Mouse (Mus musculus) heart, adult 18-20 months (tissue): ENCODE data around the gene Dgki. TPM values are rescaled to one million over a fixed set of nuclear protein-coding genes. Genes with fewer than 3 reads are reported as not detected.

Source experiments
- DNase-seq, 2 experiments: peaks; one replicate each; pipeline ENCODE4 v3.0.0; 2021 to 2022; ENCODE audit warnings: mixed read lengths in 1 of 2
- total RNA-seq, 2 experiments: library from RNA; stranded (reverse); gene quantifications; 2 replicates each; pipeline ENCODE4 v1.2.3; 2021

Dgki gene
- total RNA-seq, 2 experiments from 2014 or later = 0.17 to 0.64 TPM

- DNase-seq = no peak
Measured at GRCm38 (mm10) chr6:37057957-37058356, 242.0 kb downstream of the Dgki start.

GRCm38 (mm10) chr6:37057536-37057935 lies 242.4 kb downstream of the Dgki start:
- no peak for DNase-seq

- no peak for DNase-seq
Measured at GRCm38 (mm10) chr6:37055634-37056033, 244.3 kb downstream of the Dgki start.

GRCm38 (mm10) chr6:37055128-37055527 lies 244.9 kb downstream of the Dgki start:
- DNase-seq = no peak

- DNase-seq = peak; percentile 23 to 56
Measured at GRCm38 (mm10) chr6:37054435-37055020, 245.5 kb downstream of the Dgki start.

- no peak for DNase-seq
Measured at GRCm38 (mm10) chr6:37053411-37053810, 246.6 kb downstream of the Dgki start.

GRCm38 (mm10) chr6:37051652-37052051 lies 248.3 kb downstream of the Dgki start:
- no peak for DNase-seq

GRCm38 (mm10) chr6:37051150-37051549 lies 248.8 kb downstream of the Dgki start:
- no peak for DNase-seq

- no peak for DNase-seq
Measured at GRCm38 (mm10) chr6:37047611-37048129, 252.3 kb downstream of the Dgki start.

GRCm38 (mm10) chr6:37046152-37046788 lies 253.7 kb downstream of the Dgki start:
- DNase-seq = peak; percentile 47 to 80

- no peak for DNase-seq
Measured at GRCm38 (mm10) chr6:37044796-37045195, 255.2 kb downstream of the Dgki start.

- DNase-seq = no peak
Measured at GRCm38 (mm10) chr6:37038444-37038843, 261.5 kb downstream of the Dgki start.

GRCm38 (mm10) chr6:37037115-37037908 lies 262.7 kb downstream of the Dgki start:
- peak; percentile 12 to 52 for DNase-seq

GRCm38 (mm10) chr6:37035681-37036080 lies 264.3 kb downstream of the Dgki start:
- DNase-seq = no peak

- DNase-seq = no peak
Measured at GRCm38 (mm10) chr6:37030986-37031385, 269.0 kb downstream of the Dgki start.

- no peak for DNase-seq
Measured at GRCm38 (mm10) chr6:37030402-37030801, 269.6 kb downstream of the Dgki start.

GRCm38 (mm10) chr6:37028841-37029240 lies 271.1 kb downstream of the Dgki start:
- DNase-seq = no peak

GRCm38 (mm10) chr6:37028300-37028699 lies 271.7 kb downstream of the Dgki start:
- DNase-seq = no peak

GRCm38 (mm10) chr6:37026343-37027243 lies 273.4 kb downstream of the Dgki start:
- no peak for DNase-seq

- DNase-seq = no peak
Measured at GRCm38 (mm10) chr6:37016046-37016445, 283.9 kb downstream of the Dgki start.

- DNase-seq = no peak
Measured at GRCm38 (mm10) chr6:37011597-37011996, 288.4 kb downstream of the Dgki start.

- no peak for DNase-seq
Measured at GRCm38 (mm10) chr6:37007573-37007972, 292.4 kb downstream of the Dgki start.
